Mouse (Mus musculus): Measurements from ENCODE around the gene Slc35e3.
"Not testable (repeated sequence)": the region's sequence is repeated elsewhere in the genome, so short reads cannot be mapped to it uniquely, and the experiment has no call there.

The Slc35e3 gene

DNA sequence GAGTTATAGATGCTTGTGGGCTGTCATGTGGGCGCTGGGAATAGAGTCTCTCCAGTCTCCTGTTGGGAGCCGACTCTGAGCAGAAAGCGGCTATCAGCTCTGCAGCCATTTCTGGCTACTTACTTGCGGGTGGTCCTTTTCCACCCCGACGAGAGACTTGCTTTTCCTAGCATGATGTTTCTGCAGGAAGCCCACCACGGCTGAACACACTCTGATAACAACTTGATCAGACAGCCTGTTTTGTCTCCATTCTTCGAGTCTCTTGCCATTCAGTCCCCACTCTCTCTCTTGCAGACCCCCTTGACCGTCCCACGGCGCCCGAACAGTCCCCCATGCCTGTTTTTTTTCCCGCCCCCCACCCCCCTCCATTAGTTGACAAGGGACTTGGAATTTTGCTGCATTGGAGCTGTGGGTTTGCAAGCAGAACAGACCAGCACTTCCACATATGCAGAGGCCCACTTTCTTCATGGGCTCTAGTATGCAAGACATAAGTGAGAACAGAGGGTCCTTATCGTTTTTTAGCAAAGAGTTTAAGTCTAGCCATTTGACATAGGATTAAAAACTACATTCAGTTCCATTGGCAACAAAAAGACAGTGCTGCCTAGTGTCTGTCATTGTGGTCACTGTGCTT is 13.1 kb downstream of the Slc35e3 start:
- no peak for DNase-seq (ENCODE audit: low read depth, low spot score)

DNA sequence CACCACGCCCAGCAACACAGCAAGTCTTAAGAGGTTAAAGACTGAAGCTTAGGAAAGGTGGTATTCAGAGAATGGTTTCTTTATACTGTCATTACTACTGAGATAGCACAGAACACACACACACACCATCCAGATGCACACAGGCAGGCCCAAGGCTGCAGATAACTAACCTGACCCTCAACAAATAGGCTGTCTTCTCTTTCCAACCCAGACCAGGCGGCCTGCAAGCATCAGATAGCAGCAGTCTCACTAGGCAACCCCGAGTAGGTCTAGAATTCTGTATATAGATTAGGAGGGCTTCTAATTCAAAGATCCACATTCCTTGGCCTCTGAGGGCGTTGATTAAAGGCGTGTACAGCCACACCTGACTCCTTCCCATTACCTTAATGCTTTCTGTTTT is 14.0 kb downstream of the Slc35e3 start:
- DNase-seq (ENCODE audit: low read depth, low spot score) = no peak

DNA sequence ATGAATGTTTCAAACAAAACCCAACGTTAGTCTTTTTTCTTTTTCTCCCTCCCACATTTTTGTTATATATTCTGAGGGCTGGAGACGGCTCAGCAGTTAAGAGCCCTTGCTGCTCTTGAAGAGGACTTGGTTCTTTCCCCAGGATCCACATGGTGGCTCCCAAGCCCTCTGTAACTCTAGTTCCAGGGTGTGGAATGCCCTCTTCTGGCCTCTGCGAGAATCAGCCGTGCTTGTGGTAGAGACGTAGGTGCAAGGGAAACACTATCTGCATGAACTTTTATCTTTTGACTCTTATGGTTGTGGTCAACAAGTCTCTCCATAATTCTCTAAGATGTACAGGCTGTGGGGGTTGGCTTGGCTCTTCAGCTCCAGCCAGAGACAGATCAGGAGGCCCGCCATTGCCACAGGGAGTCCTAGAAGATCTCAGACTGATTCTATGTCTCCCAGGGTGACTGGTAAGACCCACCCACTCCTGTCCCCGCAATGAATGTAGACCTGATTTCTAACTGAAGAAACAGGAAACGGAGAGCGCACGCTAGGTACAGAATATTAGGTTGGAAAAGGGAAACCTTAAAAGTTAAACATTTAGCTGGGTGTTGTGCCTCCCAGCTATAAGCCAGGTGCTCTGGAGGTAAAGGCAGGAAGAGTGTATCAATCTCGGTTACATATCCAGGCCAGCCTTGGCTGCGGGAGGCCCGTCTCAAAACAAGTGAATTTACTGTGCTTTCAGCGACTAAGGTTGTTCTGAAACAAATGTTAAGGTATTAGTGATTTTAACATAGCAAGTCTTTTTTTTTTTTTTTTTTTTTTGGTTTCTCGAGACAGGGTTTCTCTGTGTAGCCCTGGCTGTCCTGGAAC is 14.7 kb downstream of the Slc35e3 start:
- DNase-seq (ENCODE audit: low read depth, low spot score) = no peak

DNA sequence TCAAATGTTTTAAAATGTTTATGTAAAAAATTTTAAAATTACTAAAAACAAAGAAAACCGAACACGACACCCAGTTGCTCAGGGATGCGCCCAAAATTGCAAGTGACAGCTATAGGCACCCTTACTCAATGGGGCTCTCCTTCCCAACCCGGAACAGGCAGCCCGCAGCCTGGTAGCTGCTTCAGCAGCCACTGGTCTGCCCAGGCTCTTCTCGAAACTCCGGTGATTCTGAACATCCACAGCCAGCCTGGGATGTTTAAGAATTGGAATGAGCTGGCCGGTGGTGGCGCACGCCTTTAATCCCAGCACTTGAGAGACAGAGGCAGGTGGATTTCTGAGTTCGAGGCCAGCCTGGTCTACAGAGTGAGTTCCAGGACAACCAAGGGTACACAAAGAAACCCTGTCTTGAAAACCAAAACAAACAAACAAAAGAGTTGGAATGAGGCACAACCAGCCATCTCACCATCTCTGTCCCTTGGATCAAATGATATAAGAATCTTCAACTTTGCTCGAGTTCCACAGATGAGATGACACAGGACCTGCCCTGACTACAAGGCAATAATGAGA is 15.4 kb downstream of the Slc35e3 start:
- no peak for DNase-seq (ENCODE audit: low read depth, low spot score)

DNA sequence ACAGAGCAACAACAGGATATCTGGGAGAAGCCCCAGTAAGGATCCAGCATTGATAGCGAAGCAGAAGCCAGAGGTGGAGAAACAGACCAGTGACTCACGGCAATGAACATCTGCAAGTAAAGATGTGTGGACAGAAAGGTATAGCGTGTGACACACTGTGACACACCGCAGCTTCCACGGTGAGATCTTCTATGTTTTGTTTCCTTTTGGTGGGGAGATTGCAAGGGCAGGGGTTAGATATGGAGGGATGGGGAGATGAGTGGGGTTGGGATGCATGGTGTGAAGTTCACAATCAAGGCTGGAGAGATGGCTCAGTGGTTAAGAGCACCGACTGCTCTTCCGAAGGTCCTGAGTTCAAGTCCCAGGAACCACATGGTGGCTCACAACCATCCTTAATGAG is 16.0 kb downstream of the Slc35e3 start:
- no peak for DNase-seq (ENCODE audit: low read depth, low spot score)

DNA sequence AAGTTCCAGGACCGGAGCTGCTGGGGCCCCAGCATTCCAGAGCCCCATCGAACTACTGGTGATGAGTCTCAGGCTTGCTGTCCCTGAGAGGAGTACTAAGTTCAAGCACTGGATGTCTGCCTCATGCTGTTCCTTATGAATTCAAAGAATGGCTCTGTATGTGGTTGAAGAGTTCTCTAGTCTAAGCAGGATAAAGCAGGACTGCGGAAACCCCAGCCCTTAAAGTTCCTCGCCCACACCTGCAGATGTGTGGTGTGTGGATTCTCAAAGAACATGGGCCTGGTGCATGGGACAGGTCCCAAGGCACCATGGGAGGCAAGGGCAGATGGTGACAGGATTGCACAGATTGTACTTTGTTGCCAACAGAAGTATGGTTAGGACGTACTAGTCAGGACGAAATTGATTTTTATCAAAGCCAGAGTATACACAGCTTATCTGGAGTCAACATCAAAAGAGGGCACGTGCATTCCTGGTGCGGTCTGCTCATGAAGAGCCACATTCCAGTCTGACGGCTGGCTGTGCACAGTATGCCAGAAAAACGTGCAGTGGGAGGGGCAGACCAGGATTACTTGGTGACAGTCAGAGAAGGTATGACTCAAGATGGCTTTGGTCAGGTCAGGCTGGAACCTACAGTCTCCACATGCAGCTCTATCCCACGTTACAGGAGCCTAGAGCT is 16.9 kb downstream of the Slc35e3 start:
- no peak for DNase-seq (ENCODE audit: low read depth, low spot score)

DNA sequence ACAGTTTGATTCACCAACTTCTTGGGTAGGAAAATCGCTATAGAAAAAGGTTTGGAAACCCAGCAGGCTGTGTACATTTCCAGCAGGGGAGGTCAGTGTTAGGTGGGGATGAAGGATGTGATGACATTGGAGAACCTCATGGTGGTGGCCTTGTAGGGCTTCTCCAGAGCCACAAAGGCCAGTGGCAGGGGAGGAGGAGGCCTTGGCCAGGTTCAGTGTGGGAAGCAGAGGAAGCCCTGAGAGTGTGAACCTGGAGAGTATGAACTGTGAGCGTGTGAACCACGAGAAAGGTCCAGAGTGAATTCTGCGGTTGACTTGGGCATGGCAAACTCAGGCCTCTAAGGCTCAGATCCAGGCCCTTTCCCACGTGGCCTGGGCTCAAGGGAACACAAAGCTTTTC is 17.6 kb downstream of the Slc35e3 start:
- no peak for DNase-seq (ENCODE audit: low read depth, low spot score)

DNA sequence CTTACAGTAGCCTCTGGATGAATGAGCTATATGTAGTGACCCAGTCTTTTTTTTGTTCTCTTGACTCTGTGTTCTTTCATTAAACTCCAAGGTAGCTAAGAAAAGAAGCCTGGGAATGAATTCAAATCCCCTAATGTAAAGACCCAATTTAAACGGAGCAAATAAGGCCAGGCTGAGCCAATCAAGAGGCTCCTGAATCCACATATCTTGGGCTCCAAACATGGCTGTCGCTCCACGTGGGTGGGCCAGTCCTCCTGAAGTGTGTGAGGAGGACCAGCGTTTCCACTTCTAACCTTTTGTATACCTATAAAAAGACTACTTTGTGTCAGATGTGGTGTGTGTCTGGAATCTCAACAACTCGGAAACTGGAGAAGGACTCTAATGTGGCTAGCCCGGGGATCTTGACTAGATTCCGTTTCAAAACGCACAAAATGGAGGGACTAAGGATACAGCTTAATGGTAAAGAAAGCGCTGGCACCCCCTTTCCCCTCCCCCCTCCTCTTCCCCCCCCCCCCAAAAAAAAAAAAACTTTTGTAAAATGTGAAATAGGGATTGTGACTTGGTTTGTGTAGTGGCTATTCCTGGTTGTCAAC is 18.6 kb downstream of the Slc35e3 start:
- no peak for DNase-seq (ENCODE audit: low read depth, low spot score)

DNA sequence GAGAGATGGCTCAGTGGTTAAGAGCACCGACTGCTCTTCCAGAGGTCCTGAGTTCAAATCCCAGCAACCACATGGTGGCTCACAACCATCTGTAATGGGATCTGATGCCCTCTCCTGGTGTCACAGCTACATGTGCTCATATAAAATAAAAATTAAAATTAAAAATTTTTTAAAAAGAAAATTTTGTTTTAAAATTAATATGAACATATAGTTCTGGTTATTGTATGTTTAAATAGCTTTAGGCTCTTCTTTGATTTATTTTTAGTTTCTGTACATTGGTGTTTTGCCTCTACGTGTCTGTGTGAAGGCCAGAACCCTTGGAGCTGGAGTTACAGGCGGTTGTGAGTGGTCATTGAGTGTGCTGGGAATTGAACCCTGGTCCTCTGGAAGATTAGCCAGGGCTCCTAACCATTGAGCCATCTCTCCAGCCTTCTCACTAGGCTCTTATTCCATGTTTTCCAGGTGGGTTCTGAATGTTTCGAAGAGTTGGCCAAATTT is 19.2 kb downstream of the Slc35e3 start:
- no peak for DNase-seq (ENCODE audit: low read depth, low spot score)

DNA sequence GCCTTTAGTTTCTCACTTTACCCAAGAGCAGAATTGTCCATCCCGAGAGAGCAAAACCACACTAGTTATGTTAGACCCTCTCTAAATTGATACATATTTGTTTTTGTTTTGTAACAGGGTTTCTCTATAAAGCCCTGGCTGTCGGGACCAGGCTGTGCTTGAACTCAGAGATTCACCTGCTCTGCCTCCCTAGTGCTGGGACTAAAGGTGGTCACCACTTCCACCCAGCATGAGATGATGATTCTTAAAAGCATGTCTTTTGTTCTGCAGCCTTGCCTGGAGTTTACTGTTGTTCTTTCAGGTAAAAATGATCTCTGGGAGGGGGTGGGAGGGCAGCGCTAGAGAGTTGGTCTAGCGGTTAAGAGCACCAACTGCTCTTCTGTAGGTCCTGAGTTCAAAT is 19.8 kb downstream of the Slc35e3 start:
- DNase-seq (ENCODE audit: low read depth, low spot score) = no peak

DNA sequence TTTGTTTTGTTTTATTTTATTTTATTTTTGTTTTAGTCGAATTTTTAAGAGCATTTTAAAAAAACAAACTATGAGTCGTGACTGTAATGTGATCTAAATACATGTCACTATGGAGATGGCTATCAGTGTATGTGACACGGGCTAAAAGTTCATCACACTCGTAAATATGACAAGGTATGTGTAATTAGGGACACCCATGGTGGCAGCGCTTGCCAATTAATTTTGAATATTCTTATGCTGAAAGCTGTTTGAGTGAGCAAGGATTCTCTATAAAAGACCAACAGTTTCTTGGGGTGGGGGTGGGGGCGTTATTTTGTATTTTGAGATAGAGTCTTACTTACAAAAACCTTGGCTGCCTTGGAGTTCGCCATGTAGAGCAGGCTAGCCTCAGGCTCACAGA is 20.5 kb downstream of the Slc35e3 start:
- no peak for DNase-seq (ENCODE audit: low read depth, low spot score)

DNA sequence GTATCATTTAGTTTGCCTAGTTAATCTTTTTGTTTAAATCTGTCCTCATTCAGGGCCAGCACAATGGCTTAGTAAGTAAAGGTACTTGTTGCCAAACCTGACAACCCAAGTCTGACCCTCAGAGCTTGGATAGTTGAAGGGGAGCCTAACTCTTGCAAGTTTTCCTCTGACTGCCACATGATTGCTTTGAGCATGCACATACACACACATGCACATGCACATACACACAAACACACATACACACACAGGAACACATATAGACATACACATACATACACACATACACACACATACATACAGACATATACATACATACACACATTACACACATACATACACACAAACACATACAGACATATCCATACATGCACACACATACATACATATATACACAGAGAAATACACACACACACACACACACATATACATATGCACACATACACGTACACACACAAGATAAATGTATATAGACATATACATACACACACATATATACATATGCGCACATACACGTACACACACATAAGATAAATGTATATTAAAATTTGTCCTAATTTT is 21.3 kb downstream of the Slc35e3 start:
- no peak for DNase-seq (ENCODE audit: low read depth, low spot score)

DNA sequence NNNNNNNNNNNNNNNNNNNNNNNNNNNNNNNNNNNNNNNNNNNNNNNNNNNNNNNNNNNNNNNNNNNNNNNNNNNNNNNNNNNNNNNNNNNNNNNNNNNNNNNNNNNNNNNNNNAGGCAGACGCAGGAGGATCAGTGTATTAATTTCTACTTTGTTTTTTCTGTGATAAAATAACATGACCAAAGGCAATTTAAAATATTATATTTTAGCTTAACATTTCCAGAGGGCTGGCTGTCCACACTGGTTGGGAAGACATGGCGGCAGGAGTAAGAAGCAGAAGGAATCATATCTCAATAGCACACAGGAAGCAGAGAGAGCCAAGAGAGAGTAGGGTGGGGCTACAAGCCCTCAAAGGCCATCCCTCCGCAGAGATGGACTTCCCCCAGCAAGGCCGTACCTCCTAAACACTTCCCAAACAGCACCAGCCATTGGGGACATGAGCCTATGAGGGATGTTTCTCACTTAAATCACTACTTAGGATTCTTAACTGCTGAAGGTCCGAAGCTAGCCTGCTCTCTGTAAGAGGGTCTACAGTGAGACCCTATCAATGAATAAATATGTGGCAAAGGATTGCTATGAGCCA is 21.9 kb downstream of the Slc35e3 start:
- DNase-seq (ENCODE audit: low read depth, low spot score) = no peak

DNA sequence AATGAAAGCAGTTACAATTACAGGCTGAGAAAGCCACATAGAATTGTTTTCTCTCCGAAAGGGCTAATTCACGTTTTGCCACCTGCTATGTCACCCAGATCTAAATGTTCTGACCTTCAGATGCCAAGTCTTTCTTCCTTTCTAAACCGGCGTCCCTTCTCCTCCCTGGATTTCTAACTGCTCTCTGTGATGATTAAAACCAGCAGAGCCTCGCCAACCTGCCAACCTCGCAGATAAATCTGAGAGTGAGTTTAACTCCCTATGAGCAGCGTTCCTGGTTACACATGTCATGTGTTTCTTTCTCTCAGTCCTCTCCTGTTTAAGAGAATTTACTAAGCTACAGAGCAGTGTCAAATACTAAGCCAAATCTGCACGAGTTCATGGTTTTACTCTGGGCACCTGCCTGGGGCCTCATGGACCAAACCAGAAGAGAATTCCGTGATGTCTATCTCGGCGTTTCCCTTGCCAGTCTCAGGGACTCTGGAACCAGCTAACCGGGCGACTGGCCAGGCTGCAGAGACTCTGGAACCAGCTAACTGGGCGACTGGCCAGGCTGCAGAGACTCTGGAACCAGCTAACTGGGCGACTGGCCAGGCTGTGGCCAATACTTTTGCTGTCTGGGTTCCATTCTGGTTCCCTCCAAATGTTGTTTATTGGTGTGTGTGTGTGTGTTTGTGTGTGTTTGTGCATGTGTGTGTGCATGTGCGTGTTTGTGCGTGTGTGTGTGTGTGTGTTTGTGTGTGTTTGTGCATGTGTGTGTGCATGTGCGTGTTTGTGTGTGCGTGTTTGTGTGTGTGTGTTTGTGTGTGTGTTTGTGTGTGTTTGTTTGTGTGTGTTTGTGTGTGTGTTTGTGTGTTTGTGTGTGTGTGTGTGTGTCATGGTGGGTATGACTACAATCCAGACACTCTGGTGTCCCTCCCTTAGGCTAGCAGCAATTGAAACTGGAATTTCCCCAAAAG is 27.7 kb downstream of the Slc35e3 start:
- DNase-seq (ENCODE audit: low read depth, low spot score) = no peak

DNA sequence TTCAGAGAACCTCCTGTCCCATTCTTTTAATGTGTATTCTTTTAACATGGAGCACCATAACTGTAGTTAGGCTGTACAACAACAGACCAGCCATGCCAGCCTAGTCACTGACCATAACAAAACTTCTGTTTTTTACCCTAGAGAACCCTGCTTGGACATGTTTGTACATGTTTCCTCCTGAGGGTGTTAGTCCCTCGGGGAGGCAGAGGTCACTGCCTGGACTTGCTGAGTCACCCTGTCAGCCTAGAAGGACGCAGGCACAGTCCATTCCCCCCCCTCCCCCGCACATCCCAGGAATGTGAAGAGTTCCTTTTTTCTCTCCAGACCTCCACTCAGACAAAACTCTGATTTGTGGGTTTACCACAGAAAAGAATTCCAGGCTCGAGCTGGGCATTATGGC is 28.6 kb downstream of the Slc35e3 start:
- DNase-seq (ENCODE audit: low read depth, low spot score) = peak; percentile 78

DNA sequence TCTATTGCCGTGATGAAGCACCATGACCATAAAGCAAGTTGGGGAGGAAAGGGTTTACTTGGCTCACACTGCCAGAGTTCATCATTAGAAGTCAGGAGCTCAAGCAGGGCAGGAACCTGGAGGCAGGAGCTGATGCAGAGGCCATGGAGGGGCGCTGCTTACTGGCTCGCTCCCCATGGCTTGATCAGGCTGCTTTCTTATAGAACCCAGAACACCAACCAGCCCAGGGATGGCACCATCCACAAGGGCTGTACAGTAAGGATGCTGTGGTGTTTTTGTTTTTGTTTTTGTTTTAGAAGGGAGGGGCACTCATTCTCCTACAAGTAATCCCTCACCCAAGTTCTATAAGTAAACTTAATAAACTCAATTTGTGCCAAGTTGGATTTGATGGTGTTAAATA is 29.5 kb downstream of the Slc35e3 start:
- DNase-seq (ENCODE audit: low read depth, low spot score) = no peak

DNA sequence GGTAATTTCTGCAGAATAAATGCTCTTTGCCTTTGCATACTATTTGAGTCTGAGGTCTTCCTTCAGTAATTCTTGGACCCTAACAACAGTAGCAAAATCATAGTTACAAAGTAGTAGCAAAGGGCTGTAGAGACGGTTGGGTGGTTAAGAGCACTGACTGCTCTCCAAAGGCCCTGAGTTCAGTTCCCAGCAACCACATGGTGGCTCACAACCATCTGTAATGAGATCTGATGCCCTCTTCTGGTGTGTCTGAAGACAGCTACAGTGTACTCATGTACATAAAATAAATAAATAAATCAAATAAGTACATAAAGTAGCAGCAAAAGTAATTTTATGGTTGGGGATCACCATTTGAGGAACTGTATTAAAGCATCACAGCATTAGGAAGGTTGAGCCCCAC is 30.5 kb downstream of the Slc35e3 start:
- DNase-seq (ENCODE audit: low read depth, low spot score) = not testable (repeated sequence)

DNA sequence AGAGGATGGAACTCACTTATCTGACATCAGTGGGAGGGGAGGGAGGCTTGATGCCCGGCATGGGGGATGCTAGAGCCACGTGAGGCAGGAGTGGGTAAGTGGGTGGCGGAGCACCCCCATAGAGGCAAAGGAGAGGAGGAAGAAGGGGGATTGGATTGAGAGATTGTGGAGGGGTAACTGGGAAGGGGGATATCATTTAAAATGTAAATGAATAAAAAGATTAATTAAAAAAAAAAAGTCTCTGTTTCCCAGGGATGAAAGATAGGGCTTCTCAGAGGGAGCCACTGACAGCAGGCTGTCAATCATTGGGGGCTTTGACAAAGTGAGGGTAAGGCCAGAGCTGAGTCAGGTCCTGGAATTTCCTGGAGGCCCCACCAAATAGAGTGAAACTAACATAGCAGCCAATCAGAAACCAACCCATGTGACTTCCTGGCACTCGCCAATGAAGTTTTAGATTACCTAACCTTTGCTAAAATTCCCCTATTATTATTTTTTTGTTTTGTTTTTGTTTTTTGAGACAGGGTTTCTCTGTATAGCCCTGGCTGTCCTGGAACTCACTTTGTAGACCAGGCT is 31.2 kb downstream of the Slc35e3 start:
- no peak for DNase-seq (ENCODE audit: low read depth, low spot score)

DNA sequence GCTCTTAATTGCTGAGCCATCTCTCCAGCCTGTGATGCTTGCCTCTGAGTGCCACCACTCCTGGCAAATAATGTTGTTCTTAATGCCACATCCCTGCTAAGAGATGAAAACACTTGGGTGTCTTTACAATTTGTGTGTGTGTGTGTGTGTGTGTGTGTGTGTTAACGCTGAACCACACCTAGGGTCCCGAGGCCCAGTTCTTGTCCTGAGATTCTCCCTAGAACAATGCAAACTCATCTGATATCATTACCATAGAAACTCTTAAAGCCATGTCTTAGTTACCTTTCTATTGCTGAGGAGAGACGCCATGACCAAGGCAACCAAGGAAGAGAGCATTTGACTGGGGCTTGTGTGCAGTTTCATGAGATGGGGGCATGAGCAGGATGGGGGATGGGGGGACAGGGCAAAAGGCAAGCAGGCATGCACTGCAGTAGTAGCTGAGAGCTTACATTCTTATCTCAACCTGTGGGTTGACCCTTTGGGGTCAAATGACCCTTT is 32.1 kb downstream of the Slc35e3 start:
- no peak for DNase-seq (ENCODE audit: low read depth, low spot score)
